19 mouse cellular contexts compared by ENCODE assay signal in the genomic region with DNA sequence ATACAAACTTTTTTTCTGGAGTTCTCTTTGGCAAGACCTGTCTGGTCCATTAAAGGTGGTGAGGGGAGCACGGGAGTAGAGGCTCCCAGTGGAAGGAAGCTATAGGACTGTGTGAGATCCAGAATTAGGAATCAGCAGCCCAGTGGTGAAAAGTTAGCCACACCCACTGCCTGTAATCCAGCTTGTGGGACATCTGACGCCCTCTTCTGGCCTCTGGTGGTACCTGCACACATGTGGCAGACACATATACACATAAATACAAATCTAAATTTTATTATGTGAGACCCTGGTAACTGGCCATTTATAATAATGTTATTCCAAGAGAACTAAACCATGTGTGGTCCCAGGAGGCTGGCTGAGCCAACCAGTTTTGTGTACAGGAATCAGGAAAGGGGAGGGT.
A peak's percentile ranks its signal among the peaks of the same experiment; 100 is the strongest.
DNase-seq lines count a peak whose midpoint lies in the region; ATAC-seq and TF ChIP-seq lines count a peak whose summit lies in the region.
"Had no signal": no experiment of that assay in that cellular context is flagged by ENCODE, and none has a peak within 500 bp of the region (broad histone marks: within the 10 kb centered on the region; RNA-seq: fewer than 3 reads in every experiment).

No protein-coding gene starts in this region.

- H3K4me2 ChIP-seq in hindbrain, postnatal 0 days (ENCODE audit: low read depth, low read length) = no peak overlapping the region
- H3K4me2 ChIP-seq in hindbrain, embryonic 12.5 days (replicated peaks) = no peak overlapping the region
- no peak overlapping the region for H3K4me2 ChIP-seq in liver, postnatal 0 days (ENCODE audit: low read depth, low read length)
- no peak overlapping the region for H3K4me2 ChIP-seq in liver, embryonic 11.5 days
- no peak overlapping the region for H3K4me2 ChIP-seq in CH12.LX (ENCODE audit: insufficient read depth, low read depth, poor library complexity, severe bottlenecking)
- H3K4me2 ChIP-seq: embryonic facial prominence, embryonic 13.5 days; kidney, embryonic 15.5 days; liver, embryonic 15.5 days had no signal

- H3K9me3 ChIP-seq in hindbrain, postnatal 0 days (ENCODE audit: low read length) = no peaks in the 10 kb centered on the region
- no peaks in the 10 kb centered on the region; the same call in 1 of the 2 replicates for H3K9me3 ChIP-seq in hindbrain, embryonic 12.5 days (replicated peaks)
- H3K9me3 ChIP-seq in liver, postnatal 0 days (ENCODE audit: low read length) = no peaks in the 10 kb centered on the region
- no peaks in the 10 kb centered on the region for H3K9me3 ChIP-seq in liver, embryonic 11.5 days (ENCODE audit: control insufficient read depth, low read length)
- no peaks in the 10 kb centered on the region for H3K9me3 ChIP-seq in CH12.LX (replicated peaks; ENCODE audit: low read length)
- H3K9me3 ChIP-seq: embryonic facial prominence, embryonic 13.5 days; forebrain, embryonic 10.5 days; kidney, embryonic 15.5 days; liver, embryonic 15.5 days had no signal

- DNase-seq in hindbrain, postnatal 0 days (ENCODE audit: low spot score) = no peak
- DNase-seq in liver, postnatal 0 days = no peak
- DNase-seq in liver, embryonic 11.5 days (ENCODE audit: low spot score) = no peak
- DNase-seq in CH12.LX (ENCODE audit: extremely low read depth) (no peak), ZHBTc4 (ENCODE audit: low read depth, low spot score) (peak; percentile 77)
- DNase-seq in urinary bladder, postnatal 4 days (ENCODE audit: low spot score in 2 of 2) = no peak
- DNase-seq in gastrocnemius, postnatal 25 days = no peak
- DNase-seq: B cell, adult 2 months; cerebellum, adult 11 months; heart, adult 18-20 months; heart, postnatal 14 days; layer of hippocampus, adult 9-11 months; midbrain, embryonic 14.5 days; right cerebral cortex, postnatal 25 days had no signal

- H3K4me1 ChIP-seq in hindbrain, postnatal 0 days (ENCODE audit: insufficient read depth, low read length) = no peaks in the 10 kb centered on the region
- peaks cover 13% of the 10 kb centered on the region; the same call in 1 of the 2 replicates for H3K4me1 ChIP-seq in hindbrain, embryonic 12.5 days
- H3K4me1 ChIP-seq in liver, postnatal 0 days (ENCODE audit: insufficient read depth) = no peaks in the 10 kb centered on the region
- H3K4me1 ChIP-seq in liver, embryonic 11.5 days (replicated peaks; ENCODE audit: control insufficient read depth, insufficient read depth, low read length) = 0 out of 2 replicates have a peak, but pooled peaks cover 5% of the 10 kb centered on the region
- H3K4me1 ChIP-seq in CH12.LX (ENCODE audit: control insufficient read depth in 1 of 2, insufficient read depth in 2 of 2) = peaks cover 10 to 28% of the 10 kb centered on the region in 2 experiments

- 95% methylated on average over 2 of the region's 2 CpGs for WGBS in hindbrain, postnatal 0 days
- WGBS in hindbrain, embryonic 12.5 days = 78% methylated on average over 2 of the region's 2 CpGs
- WGBS in liver, postnatal 0 days (ENCODE audit: insufficient replicate concordance) = 79% methylated on average over 2 of the region's 2 CpGs
- 72% methylated on average over 2 of the region's 2 CpGs for WGBS in liver, embryonic 11.5 days

- in situ Hi-C loops in CH12.LX (cut with MboI; ENCODE audit: low pct_ligation_motif_present, low pct_unique_long_range_greater_than_20kb, low sequenced_read_pairs) = no loop called here

- peak; percentile 37 for TF ChIP-seq CTCF in hindbrain, postnatal 0 days (IDR thresholded peaks at IDR 0.05; ENCODE audit: low read depth)
- peak; percentile 35 for TF ChIP-seq CTCF in liver, postnatal 0 days (IDR thresholded peaks at IDR 0.05; ENCODE audit: low read depth)
- peak; percentile 29 to 31; a peak in 3 of 4 replicates for TF ChIP-seq CTCF in CH12.LX (conservative IDR thresholded peaks at IDR 0.05 in 1 of 2, IDR thresholded peaks at IDR 0.05 in 1 of 2; ENCODE audit: low read depth in 2 of 2, low read length in 2 of 2)

- H3K27me3 ChIP-seq in hindbrain, postnatal 0 days (ENCODE audit: insufficient read depth, low read length) = no peaks in the 10 kb centered on the region
- no peaks in the 10 kb centered on the region for H3K27me3 ChIP-seq in hindbrain, embryonic 12.5 days
- H3K27me3 ChIP-seq in liver, postnatal 0 days (ENCODE audit: insufficient read depth, low read length) = no peaks in the 10 kb centered on the region
- H3K27me3 ChIP-seq in liver, embryonic 11.5 days (replicated peaks; ENCODE audit: control insufficient read depth, insufficient read depth, low read length) = no peaks in the 10 kb centered on the region
- H3K27me3 ChIP-seq in CH12.LX (replicated peaks) = no peaks in the 10 kb centered on the region
- H3K27me3 ChIP-seq: embryonic facial prominence, embryonic 13.5 days; kidney, embryonic 15.5 days; liver, embryonic 15.5 days had no signal

- dilution Hi-C loops in CH12.LX (cut with MboI; ENCODE audit: extremely low pct_ligation_motif_present, extremely low pct_unique_long_range_greater_than_20kb, low sequenced_read_pairs) = loop anchor here (25.0 kb wide), 1 partner anchor 125 kb away; no protein-coding TSS in a partner anchor

- no peak for TF ChIP-seq POLR2A in CH12.LX (IDR thresholded peaks at IDR 0.05; ENCODE audit: low read depth, low read length)

- no peaks in the 10 kb centered on the region for H3K79me2 ChIP-seq in CH12.LX (replicated peaks; ENCODE audit: control insufficient read depth, extremely low read depth, insufficient read depth, poor library complexity, severe bottlenecking)

- no peak for ATAC-seq in hindbrain, postnatal 0 days
- no peak for ATAC-seq in hindbrain, embryonic 12.5 days (ENCODE audit: low FRiP score)
- no peak for ATAC-seq in liver, postnatal 0 days
- no peak for ATAC-seq in liver, embryonic 11.5 days (replicated peaks; ENCODE audit: low FRiP score)

- TF ChIP-seq EP300 in liver, postnatal 0 days (IDR thresholded peaks at IDR 0.05; ENCODE audit: low read depth) = no peak
- no peak for TF ChIP-seq EP300 in CH12.LX (IDR thresholded peaks at IDR 0.05; ENCODE audit: low read length)

- no peak for TF ChIP-seq RAD21 in CH12.LX (IDR thresholded peaks at IDR 0.05; ENCODE audit: low read depth, low read length)

- H3K36me3 ChIP-seq in hindbrain, postnatal 0 days (ENCODE audit: insufficient read depth, low read length) = peaks cover 8% of the 10 kb centered on the region; the same call in 1 of the 2 replicates
- H3K36me3 ChIP-seq in hindbrain, embryonic 12.5 days = peaks cover 58% of the 10 kb centered on the region
- peaks cover 44% of the 10 kb centered on the region for H3K36me3 ChIP-seq in liver, postnatal 0 days (replicated peaks; ENCODE audit: insufficient read depth, low read length)
- peaks cover 14% of the 10 kb centered on the region; the same call in 1 of the 2 replicates for H3K36me3 ChIP-seq in liver, embryonic 11.5 days (ENCODE audit: control insufficient read depth, insufficient read depth, low read length)
- H3K36me3 ChIP-seq in CH12.LX (replicated peaks in 1 of 2; ENCODE audit: control insufficient read depth in 1 of 2, insufficient read depth in 1 of 2, low read length in 1 of 2) = peaks cover 49 to 61% of the 10 kb centered on the region in 2 experiments

- no peak overlapping the region for H3K27ac ChIP-seq in hindbrain, postnatal 0 days
- no peak overlapping the region for H3K27ac ChIP-seq in hindbrain, embryonic 12.5 days
- H3K27ac ChIP-seq in liver, postnatal 0 days (ENCODE audit: low read depth) = no peak overlapping the region
- no peak overlapping the region for H3K27ac ChIP-seq in liver, embryonic 11.5 days (ENCODE audit: low read depth, low read length)
- no peak overlapping the region for H3K27ac ChIP-seq in CH12.LX (ENCODE audit: insufficient read depth, low read depth)
- H3K27ac ChIP-seq: embryonic facial prominence, embryonic 13.5 days; forebrain, embryonic 10.5 days; kidney, embryonic 15.5 days; liver, embryonic 15.5 days had no signal

- no peak overlapping the region for H3K9ac ChIP-seq in hindbrain, postnatal 0 days (replicated peaks; ENCODE audit: low read length)
- no peak overlapping the region for H3K9ac ChIP-seq in hindbrain, embryonic 12.5 days
- H3K9ac ChIP-seq in liver, postnatal 0 days (replicated peaks) = no peak overlapping the region
- no peak overlapping the region for H3K9ac ChIP-seq in liver, embryonic 11.5 days (ENCODE audit: low read depth, low read length)
- no peak overlapping the region for H3K9ac ChIP-seq in CH12.LX (ENCODE audit: insufficient read depth, low read depth)
- H3K9ac ChIP-seq: embryonic facial prominence, embryonic 13.5 days; kidney, embryonic 15.5 days; liver, embryonic 15.5 days had no signal

- no peak overlapping the region for H3K4me3 ChIP-seq in hindbrain, postnatal 0 days (ENCODE audit: low read length)
- no peak overlapping the region for H3K4me3 ChIP-seq in hindbrain, embryonic 12.5 days
- no peak overlapping the region for H3K4me3 ChIP-seq in liver, postnatal 0 days (ENCODE audit: low read depth, low read length)
- H3K4me3 ChIP-seq in liver, embryonic 11.5 days (ENCODE audit: low read depth, low read length) = no peak overlapping the region
- no peak overlapping the region for H3K4me3 ChIP-seq in CH12.LX (replicated peaks in 1 of 3; ENCODE audit: low read depth in 2 of 3, low read length in 2 of 3, poor library complexity in 1 of 3)
- H3K4me3 ChIP-seq: embryonic facial prominence, embryonic 13.5 days; forebrain, embryonic 10.5 days; kidney, embryonic 15.5 days; liver, embryonic 15.5 days had no signal

TF ChIP-seq in CH12.LX, 34 proteins besides CTCF, POLR2A, EP300 and RAD21:
- TF ChIP-seq MYC (IDR thresholded peaks at IDR 0.05; ENCODE audit: low read depth, low read length) (no peak), SMC3 (IDR thresholded peaks at IDR 0.05; ENCODE audit: low read depth, low read length) (peak; percentile 3; the same call in 1 of the 2 replicates)
